Mouse (Mus musculus): ENCODE measurements at regions not wholly inside any gene's neighbourhood (a gene's known extent, or its start where the extent isn't known, plus 50 kb on each side); places are given as distances from the start of the nearest gene placed in this dataset.

DNA sequence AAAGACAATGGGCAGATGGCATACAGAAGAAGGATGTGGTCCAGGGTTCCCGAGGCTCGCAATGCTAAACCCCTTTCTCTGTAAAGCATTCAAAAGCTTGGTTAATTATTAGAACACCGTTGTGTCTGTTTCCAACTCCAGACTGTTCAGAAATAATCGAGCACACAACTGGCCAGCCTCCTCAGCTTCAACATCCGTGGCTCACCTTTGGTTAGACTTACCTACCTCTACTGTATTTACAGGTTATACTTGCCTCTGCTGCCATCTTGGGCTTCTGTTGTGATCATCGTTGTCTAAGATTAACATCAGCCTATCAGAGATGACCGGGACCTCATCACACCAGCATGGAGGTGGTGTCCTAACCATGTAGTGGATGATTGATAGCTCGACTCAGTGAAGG, 209.3 kb downstream of the Gadd45g start:
- Histone ChIP-seq H3K27me3 (ENCODE audit: control insufficient read depth, insufficient read depth, insufficient read length) (no peaks in the 10 kb centered on the region), H3K79me2 (ENCODE audit: control insufficient read depth, insufficient read depth) (no peaks in the 10 kb centered on the region), H3K4me3 (ENCODE audit: insufficient read depth, poor library complexity, severe bottlenecking) (no peak overlapping the region), H3K36me3 (ENCODE audit: control insufficient read depth, insufficient read depth) (no peaks in the 10 kb centered on the region), H3K79me3 (ENCODE audit: low read depth) (no peaks in the 10 kb centered on the region), H3ac (ENCODE audit: control insufficient read depth, insufficient read length, low read depth) (no peak overlapping the region)
- TF ChIP-seq MAX (IDR thresholded peaks at IDR 0.05) (no peak), CTCF (IDR thresholded peaks at IDR 0.05; ENCODE audit: control insufficient read depth, insufficient read depth, insufficient read length) (no peak), MYOG (IDR thresholded peaks at IDR 0.05; ENCODE audit: control insufficient read depth, extremely low read depth, insufficient read length) (no peak), CEBPB (IDR thresholded peaks at IDR 0.05; ENCODE audit: low read depth) (no peak), MYOD1 (IDR thresholded peaks at IDR 0.05; ENCODE audit: control insufficient read depth, insufficient read length, low read depth) (no peak), FOSL1 (IDR thresholded peaks at IDR 0.05; ENCODE audit: insufficient read depth, low read length, poor library complexity, severe bottlenecking) (no peak), USF1 (IDR thresholded peaks at IDR 0.05; ENCODE audit: low read depth) (no peak)

DNA sequence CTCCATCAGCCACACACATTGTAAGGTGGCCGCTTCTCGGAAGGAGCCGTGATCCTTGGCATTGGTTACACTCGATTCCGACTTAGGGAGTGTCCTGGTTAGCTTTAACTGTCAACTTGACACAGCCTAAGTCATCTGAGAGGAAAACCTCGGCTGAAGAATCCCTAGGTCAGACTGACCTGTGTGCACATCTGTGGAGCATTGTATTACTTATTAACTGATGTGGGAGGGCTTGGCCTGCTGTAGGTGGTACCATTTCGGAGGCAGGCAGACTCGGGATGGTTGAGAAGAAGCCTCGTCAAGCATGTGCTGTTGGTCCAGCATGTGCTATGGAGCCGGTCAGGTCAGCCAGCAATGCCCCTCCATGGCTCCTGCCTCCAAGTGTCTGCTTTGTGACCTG, 211.0 kb downstream of the Gadd45g start:
- H3K4me3 ChIP-seq (ENCODE audit: insufficient read depth, poor library complexity, severe bottlenecking), result no peak overlapping the region
- TF ChIP-seq MAX (IDR thresholded peaks at IDR 0.05) (no peak), MYOD1 (IDR thresholded peaks at IDR 0.05; ENCODE audit: control insufficient read depth, insufficient read length, low read depth) (no peak), CEBPB (IDR thresholded peaks at IDR 0.05; ENCODE audit: low read depth) (no peak), FOSL1 (IDR thresholded peaks at IDR 0.05; ENCODE audit: insufficient read depth, low read length, poor library complexity, severe bottlenecking) (no peak), USF1 (IDR thresholded peaks at IDR 0.05; ENCODE audit: low read depth) (no peak), MYOG (IDR thresholded peaks at IDR 0.05; ENCODE audit: control insufficient read depth, extremely low read depth, insufficient read length) (no peak), CTCF (IDR thresholded peaks at IDR 0.05; ENCODE audit: control insufficient read depth, insufficient read depth, insufficient read length) (no peak)
- no peaks in the 10 kb centered on the region for H3K27me3 ChIP-seq (ENCODE audit: control insufficient read depth, insufficient read depth, insufficient read length)
- H3K36me3 ChIP-seq (ENCODE audit: control insufficient read depth, insufficient read depth), result no peaks in the 10 kb centered on the region
- H3K79me3 ChIP-seq (ENCODE audit: low read depth), result no peaks in the 10 kb centered on the region
- H3K79me2 ChIP-seq (ENCODE audit: control insufficient read depth, insufficient read depth), result no peaks in the 10 kb centered on the region
- no peak overlapping the region for H3ac ChIP-seq (ENCODE audit: control insufficient read depth, insufficient read length, low read depth)

DNA sequence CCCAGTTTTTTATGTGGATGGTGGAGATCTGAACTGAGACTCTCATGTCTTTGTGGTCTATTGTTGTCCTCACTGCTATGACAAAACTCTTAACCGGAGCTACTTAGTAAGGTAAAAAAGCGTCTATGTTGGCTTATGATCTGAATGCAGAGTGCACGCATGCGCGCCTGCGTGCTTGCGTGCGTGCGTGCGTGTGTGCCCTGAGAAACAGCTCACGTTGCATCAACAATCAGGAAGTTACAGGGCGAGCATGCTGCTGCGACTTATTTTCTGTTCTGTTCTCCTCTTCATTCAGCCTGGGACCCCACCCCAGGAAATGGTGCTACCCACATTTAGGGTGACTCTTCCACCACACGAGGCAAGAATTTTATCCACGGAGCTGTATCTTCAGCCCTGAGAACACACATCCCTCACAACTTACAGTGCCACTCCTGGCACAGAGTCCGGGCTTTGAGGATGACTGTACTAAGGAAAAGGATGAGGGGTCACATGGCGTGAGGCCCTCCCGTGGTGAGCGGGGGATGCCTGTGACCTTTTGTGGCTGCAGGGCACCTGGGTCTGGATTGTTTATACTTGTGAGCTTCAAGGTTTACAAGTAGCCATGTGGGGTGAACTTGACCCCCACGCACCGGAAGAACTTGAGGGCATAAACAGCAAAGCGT, 213.4 kb downstream of the Gadd45g start:
- H3ac ChIP-seq (ENCODE audit: control insufficient read depth, insufficient read length, low read depth), result no peak overlapping the region
- TF ChIP-seq CEBPB (IDR thresholded peaks at IDR 0.05; ENCODE audit: low read depth), result no peak
- TF ChIP-seq MYOD1 (IDR thresholded peaks at IDR 0.05; ENCODE audit: control insufficient read depth, insufficient read length, low read depth), result no peak
- TF ChIP-seq MAX (IDR thresholded peaks at IDR 0.05), result no peak
- no peak for TF ChIP-seq USF1 (IDR thresholded peaks at IDR 0.05; ENCODE audit: low read depth)
- no peak for TF ChIP-seq MYOG (IDR thresholded peaks at IDR 0.05; ENCODE audit: control insufficient read depth, extremely low read depth, insufficient read length)
- TF ChIP-seq FOSL1 (IDR thresholded peaks at IDR 0.05; ENCODE audit: insufficient read depth, low read length, poor library complexity, severe bottlenecking), result no peak
- no peak for TF ChIP-seq CTCF (IDR thresholded peaks at IDR 0.05; ENCODE audit: control insufficient read depth, insufficient read depth, insufficient read length)

DNA sequence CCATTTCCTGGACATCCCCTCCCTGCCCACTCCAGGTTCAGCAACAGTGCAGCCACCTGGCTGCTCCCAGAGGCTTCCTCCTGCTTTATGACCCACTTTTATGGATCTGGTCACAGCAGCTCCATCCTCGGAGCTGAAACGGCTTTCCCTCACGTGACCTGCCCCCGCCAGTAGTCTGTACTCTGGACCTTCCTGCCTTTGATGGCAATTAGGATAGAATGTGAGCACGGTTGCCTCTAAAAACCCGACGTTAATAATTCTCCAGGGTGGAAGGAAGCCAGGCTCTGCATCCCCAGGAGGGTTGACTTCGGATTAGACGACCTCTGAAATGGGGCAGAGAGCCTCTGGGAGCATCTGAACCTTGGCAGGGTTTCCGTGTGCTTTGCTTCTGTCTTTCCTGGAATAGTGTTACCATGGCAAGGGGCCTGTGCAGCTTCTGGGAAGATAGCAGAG, 214.0 kb downstream of the Gadd45g start:
- H3ac ChIP-seq (ENCODE audit: control insufficient read depth, insufficient read length, low read depth), result no peak overlapping the region
- TF ChIP-seq MYOG (IDR thresholded peaks at IDR 0.05; ENCODE audit: control insufficient read depth, extremely low read depth, insufficient read length) (no peak), USF1 (IDR thresholded peaks at IDR 0.05; ENCODE audit: low read depth) (no peak), CTCF (IDR thresholded peaks at IDR 0.05; ENCODE audit: control insufficient read depth, insufficient read depth, insufficient read length) (no peak), CEBPB (IDR thresholded peaks at IDR 0.05; ENCODE audit: low read depth) (no peak), MYOD1 (IDR thresholded peaks at IDR 0.05; ENCODE audit: control insufficient read depth, insufficient read length, low read depth) (no peak), MAX (IDR thresholded peaks at IDR 0.05) (no peak), FOSL1 (IDR thresholded peaks at IDR 0.05; ENCODE audit: insufficient read depth, low read length, poor library complexity, severe bottlenecking) (no peak)

More for the DNA sequence above, 213.4 kb downstream of the Gadd45g start:
- no peaks in the 10 kb centered on the region for H3K36me3 ChIP-seq (ENCODE audit: control insufficient read depth, insufficient read depth)
- H3K79me2 ChIP-seq (ENCODE audit: control insufficient read depth, insufficient read depth), result no peaks in the 10 kb centered on the region
- H3K27me3 ChIP-seq (ENCODE audit: control insufficient read depth, insufficient read depth, insufficient read length), result no peaks in the 10 kb centered on the region
- H3K4me3 ChIP-seq (ENCODE audit: insufficient read depth, poor library complexity, severe bottlenecking), result no peak overlapping the region
- no peaks in the 10 kb centered on the region for H3K79me3 ChIP-seq (ENCODE audit: low read depth)

DNA sequence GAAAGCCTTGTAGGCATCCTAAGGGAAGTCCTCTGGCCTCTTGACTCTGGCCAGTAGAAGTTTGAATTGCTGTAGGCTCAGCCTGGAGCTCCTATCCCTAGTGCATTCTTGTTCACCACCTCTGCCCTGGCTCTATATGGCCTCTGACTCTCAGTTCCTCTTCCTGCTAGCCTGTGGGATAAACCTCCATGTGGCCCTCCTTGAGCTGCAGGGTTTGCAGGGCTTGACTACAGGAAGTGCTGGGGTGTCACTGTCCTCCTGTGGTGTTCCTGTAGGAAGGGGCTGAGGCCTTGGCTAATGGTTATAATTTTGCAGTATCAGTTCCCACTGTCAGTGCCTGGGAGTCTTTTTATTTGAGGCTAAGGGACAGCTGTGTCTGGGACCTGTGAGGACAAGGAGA, 215.0 kb downstream of the Gadd45g start:
- H3K27me3 ChIP-seq (ENCODE audit: control insufficient read depth, insufficient read depth, insufficient read length), result no peaks in the 10 kb centered on the region
- H3K79me3 ChIP-seq (ENCODE audit: low read depth), result no peaks in the 10 kb centered on the region
- H3K36me3 ChIP-seq (ENCODE audit: control insufficient read depth, insufficient read depth), result no peaks in the 10 kb centered on the region
- TF ChIP-seq USF1 (IDR thresholded peaks at IDR 0.05; ENCODE audit: low read depth) (no peak), MAX (IDR thresholded peaks at IDR 0.05) (no peak), FOSL1 (IDR thresholded peaks at IDR 0.05; ENCODE audit: insufficient read depth, low read length, poor library complexity, severe bottlenecking) (no peak), CTCF (IDR thresholded peaks at IDR 0.05; ENCODE audit: control insufficient read depth, insufficient read depth, insufficient read length) (no peak), MYOD1 (IDR thresholded peaks at IDR 0.05; ENCODE audit: control insufficient read depth, insufficient read length, low read depth) (no peak), MYOG (IDR thresholded peaks at IDR 0.05; ENCODE audit: control insufficient read depth, extremely low read depth, insufficient read length) (no peak), CEBPB (IDR thresholded peaks at IDR 0.05; ENCODE audit: low read depth) (no peak)
- H3ac ChIP-seq (ENCODE audit: control insufficient read depth, insufficient read length, low read depth), result no peak overlapping the region
- H3K79me2 ChIP-seq (ENCODE audit: control insufficient read depth, insufficient read depth), result no peaks in the 10 kb centered on the region
- no peak overlapping the region for H3K4me3 ChIP-seq (ENCODE audit: insufficient read depth, poor library complexity, severe bottlenecking)

More for the DNA sequence above, 214.0 kb downstream of the Gadd45g start:
- Histone ChIP-seq H3K27me3 (ENCODE audit: control insufficient read depth, insufficient read depth, insufficient read length) (no peaks in the 10 kb centered on the region), H3K36me3 (ENCODE audit: control insufficient read depth, insufficient read depth) (no peaks in the 10 kb centered on the region), H3K79me2 (ENCODE audit: control insufficient read depth, insufficient read depth) (no peaks in the 10 kb centered on the region), H3K4me3 (ENCODE audit: insufficient read depth, poor library complexity, severe bottlenecking) (no peak overlapping the region), H3K79me3 (ENCODE audit: low read depth) (no peaks in the 10 kb centered on the region)

Measured in C2C12 (cell line).